Mouse (Mus musculus) B cell, adult 2 months (primary cell): ENCODE results near the gene Gm20696.

Source experiments
- DNase-seq, 2 experiments: peaks; one replicate each; pipeline ENCODE4 v3.0.0; 2022

The Gm20696 gene

GRCm38 (mm10) chr6:99380146-99380545, 286.5 kb downstream of the Gm20696 start:
- DNase-seq, result peak; percentile 37 to 38

GRCm38 (mm10) chr6:99378997-99379710, 287.4 kb downstream of the Gm20696 start:
- no peak for DNase-seq

GRCm38 (mm10) chr6:99377716-99378115, 288.9 kb downstream of the Gm20696 start:
- DNase-seq, result no peak

- peak; percentile 25 to 31 for DNase-seq
Observed at GRCm38 (mm10) chr6:99377131-99377530, 289.5 kb downstream of the Gm20696 start.

- no peak for DNase-seq
Observed at GRCm38 (mm10) chr6:99376721-99377120, 289.9 kb downstream of the Gm20696 start.

- peak in 1 of 2 experiments; percentile 60 for DNase-seq
Observed at GRCm38 (mm10) chr6:99375865-99376264, 290.7 kb downstream of the Gm20696 start.

GRCm38 (mm10) chr6:99375376-99375775, 291.2 kb downstream of the Gm20696 start:
- DNase-seq, result peak; percentile 55 to 60

- DNase-seq, result peak; percentile 68 to 72
Observed at GRCm38 (mm10) chr6:99374448-99375271, 291.9 kb downstream of the Gm20696 start.

DNA sequence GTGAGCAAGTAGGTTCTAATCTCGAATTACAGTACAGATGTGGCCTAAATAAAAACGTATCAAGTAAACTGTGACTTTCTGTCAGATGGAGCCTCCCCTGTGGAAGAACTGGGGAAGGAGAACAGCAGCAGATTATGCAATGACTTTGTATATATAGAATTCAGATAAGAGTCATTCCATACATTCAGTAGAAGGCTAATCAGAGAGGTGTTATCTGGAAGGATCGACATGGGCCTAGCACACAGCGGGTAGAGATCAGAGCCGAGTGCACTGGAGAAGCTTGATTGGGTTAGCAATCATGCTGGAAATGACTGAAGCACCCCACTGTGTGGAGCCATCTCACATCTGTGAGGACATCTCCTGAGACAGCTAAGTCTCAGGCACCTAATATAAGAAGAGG, 294.2 kb downstream of the Gm20696 start:
- no peak for DNase-seq

DNA sequence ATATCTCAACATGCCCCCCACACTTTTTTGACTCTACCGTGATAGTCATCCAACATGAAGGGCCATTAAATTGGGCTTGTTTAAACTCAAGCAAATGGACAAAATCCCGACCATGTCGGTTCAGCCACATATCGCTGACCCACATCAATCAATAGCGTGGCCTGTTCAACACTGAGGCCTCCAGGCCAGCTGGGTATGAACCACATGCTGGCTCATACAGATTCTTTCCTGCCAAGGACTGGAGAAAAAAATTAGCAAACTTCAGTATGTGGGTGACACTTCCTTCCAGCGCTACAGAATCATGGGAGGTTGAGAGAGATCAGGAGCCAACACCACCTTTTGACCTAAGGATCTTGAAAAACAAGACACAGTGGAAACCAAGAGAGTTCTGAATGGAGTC, 294.6 kb downstream of the Gm20696 start:
- no peak for DNase-seq

- DNase-seq, result no peak
Observed at GRCm38 (mm10) chr6:99369931-99370330, 296.7 kb downstream of the Gm20696 start.

DNA sequence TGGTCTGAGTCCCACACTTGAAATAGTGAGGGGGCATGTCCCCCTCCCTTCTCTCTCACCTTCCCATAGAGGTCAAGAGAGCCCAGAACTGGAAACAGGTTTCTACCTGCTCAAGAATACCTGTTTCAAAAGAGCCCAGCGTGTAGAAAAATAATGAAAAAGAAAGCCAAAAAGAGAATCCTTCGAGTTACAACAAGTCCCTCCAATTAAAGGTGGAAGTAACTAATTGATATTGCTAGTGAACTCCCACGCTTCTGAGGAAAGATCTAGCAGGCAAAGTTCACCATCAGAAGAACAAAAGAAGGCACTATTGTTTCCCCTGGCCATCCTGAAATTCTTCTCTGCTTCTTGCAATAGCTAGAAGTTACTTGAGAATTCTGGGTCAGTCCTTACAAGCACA, 297.4 kb downstream of the Gm20696 start:
- no peak for DNase-seq

DNA sequence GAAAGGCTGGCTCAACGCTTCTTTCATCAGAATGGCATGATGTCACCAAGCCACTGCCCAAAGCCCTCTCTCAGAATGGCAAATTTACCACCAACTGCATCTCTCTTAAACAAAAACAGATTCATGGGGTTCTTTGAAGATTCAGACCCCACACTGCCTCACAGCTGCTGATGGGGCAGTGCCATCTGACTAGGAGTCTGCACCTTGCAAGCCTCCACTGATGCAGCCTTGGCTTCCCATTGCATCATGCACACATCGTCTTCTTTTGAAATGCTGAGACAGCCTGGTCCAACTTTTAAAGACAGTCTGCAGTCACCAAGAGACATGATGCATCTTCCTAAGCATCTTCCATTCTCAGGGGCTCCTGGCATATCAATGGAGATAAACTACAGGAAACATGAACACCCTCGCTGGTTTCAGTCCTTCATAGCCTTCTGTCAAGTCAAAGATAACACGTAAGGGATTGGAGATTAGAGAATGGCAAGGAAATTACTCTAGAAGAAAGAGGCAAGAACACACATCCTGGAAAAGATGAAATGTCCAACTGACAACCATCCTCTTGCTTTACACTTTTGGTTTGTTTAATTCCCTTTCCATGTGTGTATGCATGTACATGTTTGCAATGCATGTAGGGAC, 298.4 kb downstream of the Gm20696 start:
- no peak for DNase-seq

DNA sequence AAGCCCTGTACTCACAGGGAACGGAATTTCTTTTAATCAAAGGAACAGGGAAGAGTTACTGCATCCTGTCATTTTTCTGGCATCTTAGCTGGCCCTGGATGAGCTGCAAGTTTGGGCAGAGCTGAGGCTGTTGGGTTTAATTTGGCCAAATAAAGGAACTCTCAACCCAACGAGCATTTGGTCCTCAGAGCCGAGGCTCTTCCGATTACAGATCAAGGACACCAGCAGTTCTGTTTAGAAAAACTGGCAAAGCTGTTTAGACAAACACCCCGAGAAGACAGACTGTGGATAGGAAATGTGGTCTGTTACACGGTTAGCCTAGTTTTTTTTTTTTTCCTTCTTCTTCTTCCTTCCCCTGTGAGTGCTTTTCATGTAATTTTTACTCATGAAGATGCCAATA, 302.1 kb downstream of the Gm20696 start:
- no peak for DNase-seq

DNA sequence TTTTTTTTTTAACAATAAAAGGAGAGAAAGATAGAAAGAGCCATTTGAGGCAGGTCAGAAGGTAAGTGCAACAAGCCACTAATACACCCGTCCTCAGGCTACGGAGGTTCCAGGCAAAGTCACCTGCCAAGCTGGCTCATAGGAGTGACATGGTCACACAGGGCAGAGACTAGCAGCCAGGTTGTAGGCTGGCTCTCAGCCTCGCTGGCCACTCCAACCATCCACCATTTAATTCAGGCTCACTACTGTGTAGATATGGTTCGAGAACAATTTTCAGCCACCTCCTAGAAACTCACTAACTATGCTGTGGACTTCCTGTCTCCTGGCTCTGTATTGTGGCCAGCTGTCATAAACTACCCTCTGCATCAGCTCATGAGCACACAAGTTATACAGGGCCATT, 306.0 kb downstream of the Gm20696 start:
- DNase-seq, result no peak

GRCm38 (mm10) chr6:99359765-99360499, 306.7 kb downstream of the Gm20696 start:
- no peak for DNase-seq

DNA sequence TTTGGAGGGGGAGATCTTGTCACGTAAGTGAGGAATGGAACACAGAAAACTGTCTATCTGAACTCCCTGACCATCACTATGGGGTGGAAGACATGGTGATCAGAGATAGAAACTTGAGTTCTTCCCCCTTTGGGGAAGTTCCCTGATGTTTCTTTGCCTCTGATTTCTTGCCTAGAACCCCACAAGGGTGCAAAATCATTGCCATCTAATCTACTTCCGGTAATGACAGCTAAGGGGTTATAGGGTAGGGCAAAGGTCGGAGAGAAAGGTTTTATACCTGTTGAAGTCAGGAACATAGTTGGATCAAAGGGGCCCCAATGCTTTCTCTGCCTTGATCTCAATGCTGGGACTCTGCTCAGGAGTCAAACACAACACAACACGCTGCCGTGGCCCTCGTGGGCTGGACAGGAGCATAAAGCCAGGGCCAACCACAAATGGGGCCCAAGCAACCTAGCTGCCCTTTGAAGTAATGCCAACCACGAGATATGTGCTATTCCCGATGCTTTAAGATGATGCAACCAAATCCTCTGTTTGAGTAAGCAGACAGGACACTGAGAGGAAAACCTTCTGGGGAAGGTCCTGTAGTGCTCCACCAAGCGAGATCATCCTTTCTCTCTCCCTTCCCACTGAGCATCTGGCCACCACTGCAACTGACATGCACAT, 307.4 kb downstream of the Gm20696 start:
- peak; percentile 31 to 42 for DNase-seq

GRCm38 (mm10) chr6:99357931-99358330, 308.7 kb downstream of the Gm20696 start:
- peak; percentile 55 to 56 for DNase-seq

DNA sequence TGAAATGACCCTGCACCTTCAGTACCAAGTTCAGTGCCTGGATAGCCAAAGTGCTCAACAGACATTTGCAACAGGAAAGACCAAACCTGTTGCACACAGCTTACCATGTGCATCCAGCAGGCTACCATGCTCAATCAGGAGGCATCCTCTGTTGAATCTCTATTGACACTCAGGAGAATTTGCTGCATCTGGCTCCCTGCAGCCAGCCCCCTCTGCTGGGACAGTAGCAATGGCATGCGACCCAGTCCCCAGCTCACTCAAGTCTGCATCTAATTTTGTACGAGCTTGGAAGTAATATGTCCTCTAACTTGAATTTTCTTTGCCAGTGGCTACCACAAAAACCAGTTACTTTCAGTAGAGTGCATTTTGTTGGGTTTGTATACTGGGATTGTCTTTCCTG, 312.3 kb downstream of the Gm20696 start:
- DNase-seq, result no peak

GRCm38 (mm10) chr6:99353441-99353840, 313.2 kb downstream of the Gm20696 start:
- DNase-seq, result no peak

DNA sequence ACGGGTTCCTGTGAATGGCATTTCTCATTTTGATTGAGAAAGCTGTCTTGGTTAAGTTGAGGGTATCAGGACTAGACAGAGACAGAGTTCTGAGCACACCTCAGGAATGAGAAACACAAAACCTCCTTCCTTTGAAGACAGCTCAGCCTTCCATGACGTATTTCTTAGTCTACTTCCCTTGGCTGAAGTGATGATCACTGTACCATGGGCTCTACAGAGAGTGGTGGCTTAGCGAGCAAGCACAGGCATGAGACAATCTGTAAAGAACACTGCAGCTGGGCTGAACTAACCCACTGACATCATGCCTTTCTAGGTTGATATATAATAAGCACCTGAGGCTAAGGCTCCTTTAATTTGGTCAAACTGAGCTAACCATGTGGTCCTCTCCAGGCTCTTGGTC, 316.0 kb downstream of the Gm20696 start:
- peak in 1 of 2 experiments; percentile 37 for DNase-seq

DNA sequence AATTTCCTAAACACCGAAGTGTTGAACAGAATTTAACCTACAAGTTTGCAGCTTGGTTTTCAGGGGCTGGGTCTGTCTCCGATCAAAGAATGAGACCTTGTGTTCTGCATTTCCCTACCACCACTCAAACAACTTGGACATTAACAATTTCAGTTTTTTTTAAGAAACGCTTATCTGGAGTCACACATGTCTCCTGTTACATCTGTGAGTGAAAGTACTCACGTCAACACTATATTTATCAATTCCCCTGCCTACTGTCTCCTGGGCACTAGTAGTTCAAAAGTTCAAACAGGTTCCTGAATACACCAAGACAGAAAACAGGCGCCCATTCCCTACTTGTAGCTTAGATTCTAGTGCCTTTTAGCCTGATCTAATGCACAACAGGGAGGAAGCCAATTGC, 316.4 kb downstream of the Gm20696 start:
- DNase-seq, result no peak
